Mouse (Mus musculus): ENCODE measurements at regions not wholly inside any gene's neighbourhood (a gene's known extent, or its start where the extent isn't known, plus 50 kb on each side); places are given as distances from the start of the nearest gene placed in this dataset.

- Histone ChIP-seq H3K9ac (ENCODE audit: low read length) (no peak overlapping the region), H3K4me3 (ENCODE audit: low read depth, low read length) (no peak overlapping the region), H3K36me3 (ENCODE audit: control insufficient read depth, insufficient read depth, low read length) (no peaks in the 10 kb centered on the region), H3K4me1 (ENCODE audit: control insufficient read depth, insufficient read depth, low read length) (no peaks in the 10 kb centered on the region), H3K27ac (ENCODE audit: low read depth, low read length) (no peak overlapping the region), H3K9me3 (ENCODE audit: control insufficient read depth, low read length) (no peaks in the 10 kb centered on the region), H3K27me3 (ENCODE audit: control insufficient read depth, insufficient read depth, low read length) (no peaks in the 10 kb centered on the region), H3K4me2 (no peak overlapping the region)
- ATAC-seq (ENCODE audit: low FRiP score) (no peak), DNase-seq (ENCODE audit: low spot score, missing footprints) (no peak)
- WGBS, result 63% methylated on average over 6 of the region's 6 CpGs
Observed at GRCm38 (mm10) chr12:58653222-58653621, 358.6 kb downstream of the Sec23a start.

- ATAC-seq (ENCODE audit: low FRiP score), result no peak
Observed at GRCm38 (mm10) chr12:58652701-58653100, 359.1 kb downstream of the Sec23a start.

GRCm38 (mm10) chr12:58648322-58648721, 363.5 kb downstream of the Sec23a start:
- Histone ChIP-seq H3K4me2 (no peak overlapping the region), H3K4me1 (ENCODE audit: control insufficient read depth, insufficient read depth, low read length) (no peaks in the 10 kb centered on the region), H3K9me3 (ENCODE audit: control insufficient read depth, low read length) (no peaks in the 10 kb centered on the region), H3K27me3 (ENCODE audit: control insufficient read depth, insufficient read depth, low read length) (no peaks in the 10 kb centered on the region), H3K4me3 (ENCODE audit: low read depth, low read length) (no peak overlapping the region), H3K27ac (ENCODE audit: low read depth, low read length) (no peak overlapping the region), H3K9ac (ENCODE audit: low read length) (no peak overlapping the region), H3K36me3 (ENCODE audit: control insufficient read depth, insufficient read depth, low read length) (no peaks in the 10 kb centered on the region)
- ATAC-seq (ENCODE audit: low FRiP score), result no peak
- no peak for DNase-seq (ENCODE audit: low spot score, missing footprints)
- 60% methylated on average over 4 of the region's 4 CpGs for WGBS

More at GRCm38 (mm10) chr12:58652701-58653100, 359.1 kb downstream of the Sec23a start:
- no peak for DNase-seq (ENCODE audit: low spot score, missing footprints)
- H3K9ac ChIP-seq (ENCODE audit: low read length), result no peak overlapping the region
- no peaks in the 10 kb centered on the region for H3K9me3 ChIP-seq (ENCODE audit: control insufficient read depth, low read length)
- no peaks in the 10 kb centered on the region for H3K27me3 ChIP-seq (ENCODE audit: control insufficient read depth, insufficient read depth, low read length)
- no peaks in the 10 kb centered on the region for H3K36me3 ChIP-seq (ENCODE audit: control insufficient read depth, insufficient read depth, low read length)
- H3K4me1 ChIP-seq (ENCODE audit: control insufficient read depth, insufficient read depth, low read length), result no peaks in the 10 kb centered on the region
- no peak overlapping the region for H3K4me3 ChIP-seq (ENCODE audit: low read depth, low read length)
- WGBS, result 88% methylated on average over 4 of the region's 4 CpGs
- H3K4me2 ChIP-seq, result no peak overlapping the region
- H3K27ac ChIP-seq (ENCODE audit: low read depth, low read length), result no peak overlapping the region

GRCm38 (mm10) chr12:58643843-58644242, 368.0 kb downstream of the Sec23a start:
- no peak for ATAC-seq (ENCODE audit: low FRiP score)
- Histone ChIP-seq H3K27ac (ENCODE audit: low read depth, low read length) (no peak overlapping the region), H3K9ac (ENCODE audit: low read length) (no peak overlapping the region), H3K4me3 (ENCODE audit: low read depth, low read length) (no peak overlapping the region), H3K4me1 (ENCODE audit: control insufficient read depth, insufficient read depth, low read length) (no peaks in the 10 kb centered on the region), H3K36me3 (ENCODE audit: control insufficient read depth, insufficient read depth, low read length) (no peaks in the 10 kb centered on the region), H3K9me3 (ENCODE audit: control insufficient read depth, low read length) (no peaks in the 10 kb centered on the region), H3K4me2 (no peak overlapping the region), H3K27me3 (ENCODE audit: control insufficient read depth, insufficient read depth, low read length) (no peaks in the 10 kb centered on the region)
- DNase-seq (ENCODE audit: low spot score, missing footprints), result no peak
- 69% methylated on average over 3 of the region's 3 CpGs for WGBS

- no peaks in the 10 kb centered on the region for H3K4me1 ChIP-seq (ENCODE audit: control insufficient read depth, insufficient read depth, low read length)
- no peak overlapping the region for H3K27ac ChIP-seq (ENCODE audit: low read depth, low read length)
- no peak overlapping the region for H3K9ac ChIP-seq (ENCODE audit: low read length)
- no peak overlapping the region for H3K4me3 ChIP-seq (ENCODE audit: low read depth, low read length)
- H3K27me3 ChIP-seq (ENCODE audit: control insufficient read depth, insufficient read depth, low read length), result no peaks in the 10 kb centered on the region
- no peaks in the 10 kb centered on the region for H3K9me3 ChIP-seq (ENCODE audit: control insufficient read depth, low read length)
- H3K36me3 ChIP-seq (ENCODE audit: control insufficient read depth, insufficient read depth, low read length), result no peaks in the 10 kb centered on the region
- H3K4me2 ChIP-seq, result no peak overlapping the region
- ATAC-seq (ENCODE audit: low FRiP score) (no peak), DNase-seq (ENCODE audit: low spot score, missing footprints) (no peak)
- WGBS, result 89% methylated on average over 1 of the region's 1 CpGs
Observed at GRCm38 (mm10) chr12:58639478-58639877, 370.4 kb upstream of the Clec14a start.

- H3K27me3 ChIP-seq (ENCODE audit: control insufficient read depth, insufficient read depth, low read length), result no peaks in the 10 kb centered on the region
- H3K9me3 ChIP-seq (ENCODE audit: control insufficient read depth, low read length), result no peaks in the 10 kb centered on the region
- no peak overlapping the region for H3K4me2 ChIP-seq
- H3K4me1 ChIP-seq (ENCODE audit: control insufficient read depth, insufficient read depth, low read length), result no peaks in the 10 kb centered on the region
- H3K9ac ChIP-seq (ENCODE audit: low read length), result no peak overlapping the region
- no peak for DNase-seq (ENCODE audit: low spot score, missing footprints)
- H3K36me3 ChIP-seq (ENCODE audit: control insufficient read depth, insufficient read depth, low read length), result no peaks in the 10 kb centered on the region
- WGBS, result 75% methylated on average over 3 of the region's 3 CpGs
- no peak overlapping the region for H3K27ac ChIP-seq (ENCODE audit: low read depth, low read length)
- ATAC-seq (ENCODE audit: low FRiP score), result no peak
- no peak overlapping the region for H3K4me3 ChIP-seq (ENCODE audit: low read depth, low read length)
Observed at GRCm38 (mm10) chr12:58638260-58638659, 369.2 kb upstream of the Clec14a start.

- Histone ChIP-seq H3K27ac (ENCODE audit: low read depth, low read length) (no peak overlapping the region), H3K27me3 (ENCODE audit: control insufficient read depth, insufficient read depth, low read length) (no peaks in the 10 kb centered on the region), H3K4me2 (no peak overlapping the region), H3K9ac (ENCODE audit: low read length) (no peak overlapping the region), H3K4me3 (ENCODE audit: low read depth, low read length) (no peak overlapping the region), H3K36me3 (ENCODE audit: control insufficient read depth, insufficient read depth, low read length) (no peaks in the 10 kb centered on the region), H3K9me3 (ENCODE audit: control insufficient read depth, low read length) (no peaks in the 10 kb centered on the region), H3K4me1 (ENCODE audit: control insufficient read depth, insufficient read depth, low read length) (no peaks in the 10 kb centered on the region)
- no peak for ATAC-seq (ENCODE audit: low FRiP score)
- WGBS, result 95% methylated on average over 3 of the region's 3 CpGs
- DNase-seq (ENCODE audit: low spot score, missing footprints), result no peak
Observed at GRCm38 (mm10) chr12:58632529-58632928, 363.4 kb upstream of the Clec14a start.

GRCm38 (mm10) chr12:58628817-58629216, 359.7 kb upstream of the Clec14a start:
- H3K9me3 ChIP-seq (ENCODE audit: control insufficient read depth, low read length), result no peaks in the 10 kb centered on the region
- no peaks in the 10 kb centered on the region for H3K27me3 ChIP-seq (ENCODE audit: control insufficient read depth, insufficient read depth, low read length)
- DNase-seq (ENCODE audit: low spot score, missing footprints) (no peak), ATAC-seq (ENCODE audit: low FRiP score) (no peak)
- H3K36me3 ChIP-seq (ENCODE audit: control insufficient read depth, insufficient read depth, low read length), result no peaks in the 10 kb centered on the region
- no peak overlapping the region for H3K4me3 ChIP-seq (ENCODE audit: low read depth, low read length)
- H3K27ac ChIP-seq (ENCODE audit: low read depth, low read length), result no peak overlapping the region
- no peaks in the 10 kb centered on the region for H3K4me1 ChIP-seq (ENCODE audit: control insufficient read depth, insufficient read depth, low read length)
- 79% methylated on average over 5 of the region's 5 CpGs for WGBS
- no peak overlapping the region for H3K4me2 ChIP-seq
- no peak overlapping the region for H3K9ac ChIP-seq (ENCODE audit: low read length)

GRCm38 (mm10) chr12:58625144-58625543, 356.1 kb upstream of the Clec14a start:
- no peak for ATAC-seq (ENCODE audit: low FRiP score)
- WGBS, result 83% methylated on average over 2 of the region's 2 CpGs

More at GRCm38 (mm10) chr12:58625144-58625543, 356.1 kb upstream of the Clec14a start:
- Histone ChIP-seq H3K4me1 (ENCODE audit: control insufficient read depth, insufficient read depth, low read length) (no peaks in the 10 kb centered on the region), H3K4me3 (ENCODE audit: low read depth, low read length) (no peak overlapping the region), H3K27me3 (ENCODE audit: control insufficient read depth, insufficient read depth, low read length) (no peaks in the 10 kb centered on the region), H3K9me3 (ENCODE audit: control insufficient read depth, low read length) (no peaks in the 10 kb centered on the region), H3K4me2 (no peak overlapping the region), H3K27ac (ENCODE audit: low read depth, low read length) (no peak overlapping the region), H3K36me3 (ENCODE audit: control insufficient read depth, insufficient read depth, low read length) (no peaks in the 10 kb centered on the region), H3K9ac (ENCODE audit: low read length) (no peak overlapping the region)
- DNase-seq (ENCODE audit: low spot score, missing footprints), result no peak

Measured in midbrain, embryonic 11.5 days (tissue).